Mouse (Mus musculus) cerebellum, postnatal 14 days (tissue): ENCODE data around the gene Ern2.

Source experiments
- DNase-seq, 2 experiments: peaks; one replicate each; pipeline ENCODE4 v3.0.0; 2021; ENCODE audit warnings: mixed read lengths in 2 of 2

Gene Ern2

DNA sequence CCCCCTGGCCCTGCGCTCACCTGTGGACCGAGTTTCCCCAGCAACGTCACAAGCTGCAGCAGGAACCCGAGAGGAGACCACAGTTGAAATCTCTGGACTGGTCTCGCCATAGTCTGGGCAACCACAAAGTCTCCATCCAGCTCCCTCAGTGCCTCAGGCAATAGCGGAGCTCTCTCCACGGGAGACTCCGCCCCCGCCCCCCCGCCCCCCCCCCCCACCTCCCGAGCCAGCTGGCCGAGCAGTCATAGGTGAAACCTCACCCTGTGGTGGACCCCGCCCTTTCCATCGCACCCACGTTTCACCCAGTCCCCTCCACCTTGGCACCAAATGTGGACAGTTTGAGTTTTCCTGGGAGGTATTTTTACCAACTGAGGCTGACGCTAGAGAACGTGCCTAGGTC is at the start of gene Ern2:
TSS of gene Ern2 (minus strand) at position 165 of the 400 bp plus-strand sequence.
- no peak for DNase-seq

GRCm38 (mm10) chr7:122230866-122231265 is 44.9 kb upstream of the Ern2 start:
- DNase-seq: no peak

DNA sequence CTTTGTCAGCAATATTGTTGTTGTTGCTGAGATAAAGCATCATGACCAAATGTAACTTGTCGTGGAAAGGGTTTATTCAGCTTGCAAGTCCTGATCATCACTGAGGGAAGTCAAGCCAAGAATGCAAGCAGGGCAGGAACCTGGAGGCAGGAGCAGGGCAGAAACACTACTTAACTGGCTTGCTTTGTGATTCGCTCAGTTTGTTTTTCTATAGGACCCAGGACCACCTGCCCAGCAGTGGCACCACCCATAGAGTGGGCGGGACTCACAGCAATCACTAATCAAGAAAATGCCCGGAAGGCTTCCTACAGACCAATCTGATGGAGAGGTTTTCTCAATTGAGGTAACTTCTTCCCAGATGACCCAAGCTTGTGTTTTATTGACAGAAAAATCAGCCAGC is 43.9 kb upstream of the Ern2 start:
- DNase-seq: no peak

GRCm38 (mm10) chr7:122229306-122229705 is 43.3 kb upstream of the Ern2 start:
- no peak for DNase-seq

- no peak for DNase-seq
These were observed 40.7 kb upstream of the Ern2 start for GRCm38 (mm10) chr7:122226744-122227143.

DNA sequence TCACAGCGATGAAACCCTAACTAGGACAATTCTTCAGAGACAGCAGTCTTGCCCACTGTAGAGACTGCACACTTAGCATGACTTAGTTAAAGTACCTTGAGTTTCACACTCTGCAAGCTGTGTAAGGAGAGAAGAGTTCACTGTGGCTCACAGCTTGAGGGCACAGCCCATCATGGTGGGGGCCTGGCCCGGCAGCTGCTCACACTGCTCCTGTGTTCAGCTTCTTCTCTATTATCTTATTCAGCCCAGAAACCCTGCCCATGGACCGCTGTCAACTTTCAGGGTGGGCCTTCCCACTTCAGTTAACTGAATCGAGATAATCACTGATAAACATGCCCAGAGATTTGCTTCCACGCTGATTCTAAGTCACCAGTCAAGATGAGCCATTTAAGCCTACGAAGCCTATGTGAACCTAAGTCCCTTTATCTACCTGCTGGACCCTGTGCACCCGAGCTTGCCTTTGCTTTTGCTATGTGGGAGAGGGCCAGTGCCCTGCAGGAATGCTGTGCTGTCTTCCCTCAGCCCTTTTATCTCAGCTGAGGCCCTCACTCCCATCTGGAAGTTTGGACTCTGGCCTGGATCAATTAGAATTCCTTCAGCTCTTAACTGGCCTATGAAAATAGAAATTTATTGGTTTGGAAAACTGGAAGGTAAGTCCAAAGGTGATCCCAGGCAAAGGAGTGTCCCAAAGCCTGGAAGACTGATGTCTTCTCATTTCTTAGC is 40.2 kb upstream of the Ern2 start:
- no peak for DNase-seq

DNA sequence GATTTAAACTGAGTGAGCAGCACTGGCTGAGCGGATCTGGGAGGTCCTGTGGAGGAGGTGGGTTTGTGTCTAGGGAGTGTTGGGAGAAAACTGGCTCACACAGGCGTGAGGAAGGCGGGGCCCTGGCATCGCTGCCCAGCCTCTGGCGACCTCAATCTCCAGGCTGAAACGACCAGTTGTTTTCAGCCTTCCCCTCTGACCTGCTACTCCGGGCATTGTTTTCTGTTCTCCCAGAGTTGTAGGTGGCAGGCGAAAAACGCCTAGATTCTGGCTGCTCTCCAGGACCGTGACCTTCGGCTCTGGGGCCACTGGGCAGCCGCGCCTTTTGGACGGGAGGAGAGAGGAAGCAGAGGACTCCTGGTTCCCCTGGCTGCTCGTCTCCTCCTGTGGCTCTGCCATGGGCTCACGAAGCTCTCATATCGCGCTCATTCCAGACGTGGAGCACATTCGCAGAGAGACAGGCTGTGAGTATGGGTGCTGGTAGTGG is 33.4 kb upstream of the Ern2 start, which contains the start of gene Chp2:
TSS of gene Chp2 (plus strand) at position 182 of the 487 bp plus-strand sequence.
- no peak for DNase-seq

DNA sequence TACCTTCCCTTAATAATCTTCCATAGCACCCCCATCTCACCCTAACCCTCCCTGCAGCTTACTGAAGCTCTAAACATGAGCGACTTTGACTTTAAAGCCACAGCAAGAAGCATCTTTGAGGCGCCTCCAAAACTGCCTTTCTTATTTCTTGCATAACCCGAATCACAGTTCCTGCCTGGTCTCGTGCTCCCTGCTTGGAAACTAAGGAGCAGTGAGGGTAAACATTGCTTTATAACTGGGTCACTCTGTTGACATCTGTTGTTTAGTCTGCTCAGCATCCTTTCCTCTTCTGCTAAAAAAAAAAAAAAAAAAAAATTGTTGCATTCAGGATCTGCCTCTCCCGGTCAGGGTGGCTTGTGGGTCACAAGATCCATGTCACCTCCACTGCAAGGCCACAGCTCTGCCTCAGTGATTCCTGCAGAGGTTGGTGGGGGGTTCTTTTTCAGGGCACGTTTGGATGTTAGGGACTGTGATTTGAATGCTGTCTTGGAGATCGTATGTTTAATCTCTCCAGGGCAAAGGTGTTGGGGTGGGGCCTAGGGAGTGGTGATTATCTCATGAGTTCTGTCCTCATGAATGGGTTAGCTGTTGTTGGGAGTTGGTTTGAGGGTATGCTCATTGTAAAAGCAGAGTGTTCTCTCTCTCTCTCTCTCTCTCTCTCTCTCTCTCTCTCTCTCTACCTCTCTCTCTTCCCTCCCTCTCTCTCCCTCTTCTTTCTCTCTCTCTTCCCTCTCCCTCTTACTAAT is 22.4 kb upstream of the Ern2 start:
- DNase-seq: no peak

GRCm38 (mm10) chr7:122206121-122206520 is 20.1 kb upstream of the Ern2 start:
- no peak for DNase-seq

GRCm38 (mm10) chr7:122203936-122204335 is 17.9 kb upstream of the Ern2 start:
- no peak for DNase-seq

GRCm38 (mm10) chr7:122199296-122199695 is 13.3 kb upstream of the Ern2 start:
- peak; percentile 47 to 64 for DNase-seq

DNA sequence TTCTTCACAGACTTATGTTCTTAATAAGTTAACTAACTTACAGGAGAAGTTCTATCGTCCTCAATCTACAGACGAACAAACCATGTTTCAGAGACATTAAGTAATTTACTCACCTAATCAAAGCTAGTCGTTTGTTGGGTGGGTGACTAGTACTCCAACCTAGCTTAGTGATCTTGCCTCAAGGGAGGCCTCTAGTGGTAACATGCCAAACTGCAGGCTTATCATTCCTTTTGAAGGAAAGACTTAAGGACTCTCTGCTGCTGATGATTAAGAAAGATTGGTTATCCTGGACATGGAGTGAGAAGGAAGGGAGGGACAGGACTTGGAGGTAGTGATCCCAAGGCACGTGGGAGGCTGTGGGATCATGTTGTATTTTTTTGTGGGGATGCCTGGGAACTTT is 11.3 kb upstream of the Ern2 start:
- DNase-seq: peak; percentile 70 to 77

GRCm38 (mm10) chr7:122196771-122197170 is 10.8 kb upstream of the Ern2 start:
- no peak for DNase-seq

DNA sequence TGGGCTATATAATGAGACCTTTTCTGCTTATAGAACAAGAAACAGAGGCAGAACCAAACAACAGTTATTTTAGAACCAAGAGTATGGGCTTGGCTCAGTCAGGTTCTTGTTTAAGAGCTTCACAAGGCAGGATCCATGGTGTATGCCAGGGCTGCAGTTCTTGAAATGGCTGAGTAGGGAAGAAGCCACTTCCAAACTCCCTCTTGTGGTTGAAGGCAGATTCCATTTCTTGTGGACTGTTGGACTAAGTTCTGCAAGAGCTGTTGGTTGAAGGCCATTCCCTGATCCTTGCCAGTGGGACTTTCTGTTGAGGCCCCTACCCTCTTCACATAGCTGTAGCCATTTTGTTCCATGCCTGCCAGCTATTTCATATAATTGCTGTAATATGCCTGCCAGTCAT is 7.9 kb upstream of the Ern2 start:
- no peak for DNase-seq

- DNase-seq: no peak
These were observed 5.1 kb upstream of the Ern2 start for GRCm38 (mm10) chr7:122191097-122191496.

- peak; percentile 58 to 80 for DNase-seq
These were observed 3.5 kb upstream of the Ern2 start for GRCm38 (mm10) chr7:122189484-122189883.

GRCm38 (mm10) chr7:122184569-122184968 is 1.4 kb downstream of the Ern2 start:
- DNase-seq: no peak

GRCm38 (mm10) chr7:122180720-122181119 is 5.3 kb downstream of the Ern2 start:
- no peak for DNase-seq

- DNase-seq: no peak
These were observed 14.4 kb downstream of the Ern2 start for GRCm38 (mm10) chr7:122171613-122172012.

DNA sequence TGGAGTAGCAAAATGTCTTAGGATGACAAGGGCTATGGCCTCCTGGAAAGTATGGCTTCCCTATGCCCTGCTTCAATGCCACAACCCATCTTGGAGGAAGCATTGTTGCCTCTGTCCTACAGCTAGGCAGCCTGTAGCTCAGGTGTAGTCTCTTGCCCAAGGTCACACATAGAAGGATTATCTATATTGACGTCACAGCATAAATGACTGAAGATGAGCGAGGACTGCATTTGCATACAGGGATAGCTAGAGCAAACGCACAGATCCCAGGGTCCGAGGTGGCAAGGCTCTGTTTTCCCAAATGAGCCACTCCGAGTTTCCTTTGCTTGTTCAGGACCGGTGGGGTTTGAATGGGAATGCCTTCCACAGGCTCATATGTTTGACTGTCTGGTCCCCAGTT is 15.3 kb downstream of the Ern2 start:
- DNase-seq: no peak

DNA sequence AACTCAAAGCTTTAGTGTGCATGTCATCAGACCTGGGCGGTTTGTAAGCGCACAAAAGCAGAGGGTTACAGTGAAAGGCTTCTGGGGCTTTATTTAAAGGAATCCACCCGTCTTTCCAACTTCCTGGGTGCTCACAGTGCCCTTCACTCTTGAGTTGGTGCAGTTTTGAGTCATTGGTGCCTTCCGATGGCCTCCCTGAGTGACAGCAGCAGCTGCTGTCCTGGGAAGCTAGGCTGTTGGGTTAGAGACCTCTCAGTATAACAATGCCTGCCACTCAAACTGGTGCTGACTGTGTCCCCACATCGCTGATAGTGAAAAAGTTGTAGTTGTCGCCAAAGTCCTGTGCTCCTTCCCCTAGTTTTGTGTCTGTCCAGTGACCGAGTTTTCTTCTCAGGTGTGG is 18.8 kb downstream of the Ern2 start:
- DNase-seq: no peak

GRCm38 (mm10) chr7:122163766-122164165 is 22.2 kb downstream of the Ern2 start:
- DNase-seq: no peak

DNA sequence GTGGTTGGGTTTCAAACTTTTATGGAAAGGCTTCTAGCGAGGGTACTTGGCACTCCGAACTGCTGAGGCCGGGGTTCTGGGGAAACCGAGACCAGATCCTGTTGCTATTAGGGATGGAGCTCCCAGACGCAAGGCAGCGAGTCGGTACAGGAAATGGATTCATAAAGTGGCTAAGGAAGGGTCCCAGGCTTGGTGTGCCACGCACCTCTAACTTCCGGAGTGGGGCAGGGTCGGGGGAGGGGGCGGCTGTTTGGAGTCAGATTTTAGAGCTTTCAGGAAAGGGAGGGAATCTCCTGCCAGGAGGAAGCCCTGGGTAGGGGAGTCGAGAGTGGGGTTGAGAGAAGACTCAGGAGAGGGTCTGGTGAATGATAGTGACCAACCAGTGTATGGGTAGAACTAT is 26.0 kb downstream of the Ern2 start:
- no peak for DNase-seq
